Mouse (Mus musculus): ENCODE measurements around the gene Opcml.

- TF ChIP-seq CTCF (IDR thresholded peaks at IDR 0.05; ENCODE audit: low read depth, low read length) (no peak), GATA1 (IDR thresholded peaks at IDR 0.05; ENCODE audit: borderline replicate concordance, low read length) (no peak)
Observed at GRCm38 (mm10) chr9:28281025-28281424, 490.4 kb downstream of the Opcml start.

Data from G1E (cell line).